In the genomic region with DNA sequence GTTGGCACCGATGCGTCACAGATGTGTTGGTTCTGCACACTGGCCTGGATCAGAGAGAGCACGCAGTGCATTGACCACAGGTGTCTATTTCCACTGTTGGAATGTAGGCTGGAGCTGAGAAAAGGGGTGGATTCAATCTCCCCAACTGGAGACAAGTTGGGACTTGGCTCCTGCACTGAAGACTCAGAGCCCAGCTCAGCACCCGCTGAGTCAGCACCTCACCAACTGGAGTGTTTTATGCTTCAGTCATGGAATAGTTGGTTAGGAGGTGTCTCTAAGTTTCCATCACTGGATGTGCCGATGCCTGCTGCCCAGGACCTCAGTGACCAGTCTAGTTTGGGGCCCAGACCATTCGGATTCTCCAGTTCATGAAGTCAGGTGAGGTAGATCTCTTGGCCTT, we compare ENCODE assay signal across 24 mouse cellular contexts. TPM values are rescaled to one million over a fixed set of nuclear protein-coding genes. Genes with fewer than 3 reads are reported as not detected.
"Had no signal": no experiment of that assay in that cellular context is flagged by ENCODE, and none has a peak within 500 bp of the region (broad histone marks: within the 10 kb centered on the region; RNA-seq: fewer than 3 reads in every experiment).

No protein-coding gene starts in this region.

- H3K9ac ChIP-seq: liver, embryonic 14.5 days; lung, embryonic 15.5 days; midbrain, embryonic 13.5 days had no signal

- H3K4me2 ChIP-seq: lung, embryonic 15.5 days; midbrain, embryonic 13.5 days had no signal

- DNase-seq: kidney, adult 18-20 months; kidney, adult 9 months; kidney, postnatal 25 days; layer of hippocampus, postnatal 36 days; lung, adult 18-20 months; lung, postnatal 10 days; lung, postnatal 36 days; thymus, postnatal 25 days had no signal

- H3K9me3 ChIP-seq: lung, embryonic 15.5 days; megakaryocyte, embryonic 14.5 days; midbrain, embryonic 10.5 days; midbrain, embryonic 13.5 days had no signal

- ATAC-seq: intestine, embryonic 16.5 days; midbrain, embryonic 13.5 days had no signal

- H3K4me3 ChIP-seq: left cerebral cortex, adult 2 months; lung, embryonic 15.5 days; megakaryocyte, embryonic 14.5 days; midbrain, embryonic 10.5 days; midbrain, embryonic 13.5 days had no signal

- H3K27me3 ChIP-seq: lung, embryonic 15.5 days; megakaryocyte, embryonic 14.5 days; midbrain, embryonic 13.5 days had no signal

- H3K27ac ChIP-seq: kidney, postnatal 0 days; left cerebral cortex, adult 2 months; liver, embryonic 14.5 days; lung, embryonic 15.5 days; midbrain, embryonic 10.5 days; midbrain, embryonic 13.5 days had no signal

- H3K36me3 ChIP-seq: lung, embryonic 15.5 days; midbrain, embryonic 10.5 days; midbrain, embryonic 13.5 days had no signal

RNA-seq across cellular contexts. Expression of a gene that starts 44.3 kb away (rescaled TPM):
- polyA plus RNA-seq: intestine, embryonic 16.5 days; kidney, postnatal 0 days; limb, embryonic 11.5 days; limb, embryonic 14.5 days; liver, embryonic 14.5 days; lung, embryonic 15.5 days; midbrain, embryonic 10.5 days; midbrain, embryonic 13.5 days; midbrain, postnatal 0 days; neural tube, embryonic 11.5 days; neural tube, embryonic 14.5 days; small intestine, adult 2 months; spleen, adult 2 months; thymus, postnatal 0 days had no signal

RNA-seq across cellular contexts. Expression of a gene that starts 44.4 kb away (rescaled TPM):
- polyA plus RNA-seq: limb, embryonic 11.5 days; lung, embryonic 15.5 days; midbrain, embryonic 10.5 days; midbrain, embryonic 13.5 days; neural tube, embryonic 11.5 days; small intestine, adult 2 months had no signal
